Mouse (Mus musculus): ENCODE data around the gene Mxd4. TPM values are rescaled to one million over a fixed set of nuclear protein-coding genes. Genes with fewer than 3 reads are reported as not detected.

Mxd4 gene
- polyA plus RNA-seq, 1 experiment from 2014 or later, result 36.9 TPM

GRCm38 (mm10) chr5:34169954-34170353 lies 17.6 kb downstream of the Mxd4 start:
- Histone ChIP-seq H3K4me3 (replicated peaks; ENCODE audit: low read length) (peak overlapping the region; percentile 49), H3K36me3 (ENCODE audit: control insufficient read depth, insufficient read depth, low read length) (peaks cover 11% of the 10 kb centered on the region; the same call in 1 of the 2 replicates), H3K9me3 (replicated peaks; ENCODE audit: control insufficient read depth, low read length) (no peaks in the 10 kb centered on the region), H3K4me1 (ENCODE audit: control insufficient read depth, insufficient read depth, low read length) (peaks cover 19% of the 10 kb centered on the region), H3K4me2 (ENCODE audit: low read depth, low read length) (peak overlapping the region; percentile 74), H3K9ac (ENCODE audit: low read length) (peak overlapping the region; percentile 73), H3K27ac (ENCODE audit: low read length) (peak overlapping the region; percentile 91), H3K27me3 (ENCODE audit: control insufficient read depth, insufficient read depth, low read length) (no peaks in the 10 kb centered on the region)
- ATAC-seq (ENCODE audit: insufficient read depth, low FRiP score), result no peak
- WGBS, result 84% methylated on average over 3 of the region's 3 CpGs

GRCm38 (mm10) chr5:34168950-34169891 lies 18.3 kb downstream of the Mxd4 start, which contains the start of the genes Poln and Haus3:
TSS of gene Poln (minus strand) at chr5:34169448.
TSS of gene Haus3 (minus strand) at chr5:34169527.
- Histone ChIP-seq H3K4me3 (replicated peaks; ENCODE audit: low read length) (peak within 1 kb of the TSS; percentile 91), H3K27ac (ENCODE audit: low read length) (peak within 1 kb of the TSS; percentile 92), H3K4me2 (ENCODE audit: low read depth, low read length) (peak within 1 kb of the TSS; percentile 74), H3K9ac (ENCODE audit: low read length) (peak within 1 kb of the TSS; percentile 92), H3K4me1 (ENCODE audit: control insufficient read depth, insufficient read depth, low read length) (peaks cover 19% of the 10 kb centered on the region), H3K36me3 (ENCODE audit: control insufficient read depth, insufficient read depth, low read length) (peaks cover 11% of the 10 kb centered on the region; the same call in 1 of the 2 replicates), H3K9me3 (replicated peaks; ENCODE audit: control insufficient read depth, low read length) (no peaks in the 10 kb centered on the region), H3K27me3 (ENCODE audit: control insufficient read depth, insufficient read depth, low read length) (no peaks in the 10 kb centered on the region)
- ATAC-seq (ENCODE audit: insufficient read depth, low FRiP score), result peak; percentile 100
- under 1% methylated on average over 57 of the region's 57 CpGs for WGBS

- Histone ChIP-seq H3K9ac (ENCODE audit: low read length) (no peak overlapping the region), H3K36me3 (ENCODE audit: control insufficient read depth, insufficient read depth, low read length) (peaks cover 3% of the 10 kb centered on the region; the same call in 1 of the 2 replicates), H3K4me3 (replicated peaks; ENCODE audit: low read length) (0 out of 2 replicates have a peak overlapping the region, but pooled peaks have one; percentile 16), H3K4me2 (ENCODE audit: low read depth, low read length) (peak overlapping the region; percentile 29; the same call in 1 of the 2 replicates), H3K27ac (ENCODE audit: low read length) (no peak overlapping the region), H3K27me3 (ENCODE audit: control insufficient read depth, insufficient read depth, low read length) (no peaks in the 10 kb centered on the region), H3K9me3 (replicated peaks; ENCODE audit: control insufficient read depth, low read length) (no peaks in the 10 kb centered on the region), H3K4me1 (ENCODE audit: control insufficient read depth, insufficient read depth, low read length) (peaks cover 19% of the 10 kb centered on the region)
- 74% methylated on average over 4 of the region's 4 CpGs for WGBS
- ATAC-seq (ENCODE audit: insufficient read depth, low FRiP score), result no peak
Observed at GRCm38 (mm10) chr5:34167857-34168256, 19.7 kb downstream of the Mxd4 start.

GRCm38 (mm10) chr5:34165793-34166192 lies 21.7 kb downstream of the Mxd4 start:
- peaks cover 19% of the 10 kb centered on the region for H3K4me1 ChIP-seq (ENCODE audit: control insufficient read depth, insufficient read depth, low read length)
- H3K4me2 ChIP-seq (ENCODE audit: low read depth, low read length), result no peak overlapping the region
- WGBS, result 70% methylated on average over 4 of the region's 4 CpGs
- H3K27me3 ChIP-seq (ENCODE audit: control insufficient read depth, insufficient read depth, low read length), result no peaks in the 10 kb centered on the region
- no peak overlapping the region for H3K4me3 ChIP-seq (replicated peaks; ENCODE audit: low read length)
- no peak for ATAC-seq (ENCODE audit: insufficient read depth, low FRiP score)
- no peak overlapping the region for H3K9ac ChIP-seq (ENCODE audit: low read length)
- no peaks in the 10 kb centered on the region for H3K9me3 ChIP-seq (replicated peaks; ENCODE audit: control insufficient read depth, low read length)
- no peak overlapping the region for H3K27ac ChIP-seq (ENCODE audit: low read length)
- no peaks in the 10 kb centered on the region for H3K36me3 ChIP-seq (ENCODE audit: control insufficient read depth, insufficient read depth, low read length)

GRCm38 (mm10) chr5:34148476-34148875 lies 39.0 kb downstream of the Mxd4 start:
- no peaks in the 10 kb centered on the region for H3K27me3 ChIP-seq (ENCODE audit: control insufficient read depth, insufficient read depth, low read length)
- no peak for ATAC-seq (ENCODE audit: insufficient read depth, low FRiP score)
- H3K4me3 ChIP-seq (replicated peaks; ENCODE audit: low read length), result no peak overlapping the region
- H3K4me2 ChIP-seq (ENCODE audit: low read depth, low read length), result no peak overlapping the region
- H3K27ac ChIP-seq (ENCODE audit: low read length), result no peak overlapping the region
- no peak overlapping the region for H3K9ac ChIP-seq (ENCODE audit: low read length)
- H3K4me1 ChIP-seq (ENCODE audit: control insufficient read depth, insufficient read depth, low read length), result no peaks in the 10 kb centered on the region
- no peaks in the 10 kb centered on the region for H3K9me3 ChIP-seq (replicated peaks; ENCODE audit: control insufficient read depth, low read length)
- no peaks in the 10 kb centered on the region; the same call in 1 of the 2 replicates for H3K36me3 ChIP-seq (ENCODE audit: control insufficient read depth, insufficient read depth, low read length)

- H3K4me2 ChIP-seq (ENCODE audit: low read depth, low read length), result no peak overlapping the region
- no peaks in the 10 kb centered on the region for H3K36me3 ChIP-seq (ENCODE audit: control insufficient read depth, insufficient read depth, low read length)
- H3K4me3 ChIP-seq (replicated peaks; ENCODE audit: low read length), result no peak overlapping the region
- no peak overlapping the region for H3K27ac ChIP-seq (ENCODE audit: low read length)
- no peak for ATAC-seq (ENCODE audit: insufficient read depth, low FRiP score)
- no peaks in the 10 kb centered on the region for H3K27me3 ChIP-seq (ENCODE audit: control insufficient read depth, insufficient read depth, low read length)
- WGBS, result 86% methylated on average over 3 of the region's 3 CpGs
- no peaks in the 10 kb centered on the region for H3K4me1 ChIP-seq (ENCODE audit: control insufficient read depth, insufficient read depth, low read length)
- no peak overlapping the region for H3K9ac ChIP-seq (ENCODE audit: low read length)
- H3K9me3 ChIP-seq (replicated peaks; ENCODE audit: control insufficient read depth, low read length), result no peaks in the 10 kb centered on the region
Observed at GRCm38 (mm10) chr5:34147554-34147953, 40.0 kb downstream of the Mxd4 start.

- Histone ChIP-seq H3K36me3 (ENCODE audit: control insufficient read depth, insufficient read depth, low read length) (no peaks in the 10 kb centered on the region), H3K4me1 (ENCODE audit: control insufficient read depth, insufficient read depth, low read length) (no peaks in the 10 kb centered on the region), H3K4me3 (replicated peaks; ENCODE audit: low read length) (no peak overlapping the region), H3K27me3 (ENCODE audit: control insufficient read depth, insufficient read depth, low read length) (no peaks in the 10 kb centered on the region), H3K9me3 (replicated peaks; ENCODE audit: control insufficient read depth, low read length) (no peaks in the 10 kb centered on the region), H3K27ac (ENCODE audit: low read length) (no peak overlapping the region), H3K9ac (ENCODE audit: low read length) (no peak overlapping the region), H3K4me2 (ENCODE audit: low read depth, low read length) (no peak overlapping the region)
- ATAC-seq (ENCODE audit: insufficient read depth, low FRiP score), result no peak
- 3% methylated on average over 1 of the region's 1 CpGs for WGBS
Observed at GRCm38 (mm10) chr5:34139751-34140150, 47.8 kb downstream of the Mxd4 start.

- no peaks in the 10 kb centered on the region for H3K36me3 ChIP-seq (ENCODE audit: control insufficient read depth, insufficient read depth, low read length)
- no peaks in the 10 kb centered on the region for H3K27me3 ChIP-seq (ENCODE audit: control insufficient read depth, insufficient read depth, low read length)
- no peak for ATAC-seq (ENCODE audit: insufficient read depth, low FRiP score)
- H3K27ac ChIP-seq (ENCODE audit: low read length), result no peak overlapping the region
- WGBS, result 67% methylated on average over 2 of the region's 2 CpGs
- no peak overlapping the region for H3K9ac ChIP-seq (ENCODE audit: low read length)
- no peaks in the 10 kb centered on the region for H3K9me3 ChIP-seq (replicated peaks; ENCODE audit: control insufficient read depth, low read length)
- no peak overlapping the region for H3K4me2 ChIP-seq (ENCODE audit: low read depth, low read length)
- H3K4me3 ChIP-seq (replicated peaks; ENCODE audit: low read length), result no peak overlapping the region
- no peaks in the 10 kb centered on the region for H3K4me1 ChIP-seq (ENCODE audit: control insufficient read depth, insufficient read depth, low read length)
Observed at GRCm38 (mm10) chr5:34132731-34133130, 54.8 kb downstream of the Mxd4 start.

- H3K4me2 ChIP-seq (ENCODE audit: low read depth, low read length), result no peak overlapping the region
- H3K9me3 ChIP-seq (replicated peaks; ENCODE audit: control insufficient read depth, low read length), result no peaks in the 10 kb centered on the region
- H3K27ac ChIP-seq (ENCODE audit: low read length), result no peak overlapping the region
- WGBS, result 13% methylated on average over 1 of the region's 1 CpGs
- ATAC-seq (ENCODE audit: insufficient read depth, low FRiP score), result no peak
- no peak overlapping the region for H3K4me3 ChIP-seq (replicated peaks; ENCODE audit: low read length)
- no peaks in the 10 kb centered on the region for H3K36me3 ChIP-seq (ENCODE audit: control insufficient read depth, insufficient read depth, low read length)
- H3K9ac ChIP-seq (ENCODE audit: low read length), result no peak overlapping the region
- H3K4me1 ChIP-seq (ENCODE audit: control insufficient read depth, insufficient read depth, low read length), result no peaks in the 10 kb centered on the region
- no peaks in the 10 kb centered on the region for H3K27me3 ChIP-seq (ENCODE audit: control insufficient read depth, insufficient read depth, low read length)
Observed at GRCm38 (mm10) chr5:34124131-34124530, 63.4 kb downstream of the Mxd4 start.
